Mouse (Mus musculus) T-cell, adult 66 days (primary cell): ENCODE measurements around the gene Gm10488. TPM values are rescaled to one million over a fixed set of nuclear protein-coding genes. Genes with fewer than 3 reads are reported as not detected.

Experiments used
- total RNA-seq, 2 experiments: library from RNA; stranded (reverse); gene quantifications; 3 replicates in 1 of 2; 4 replicates in 1 of 2; pipeline ENCODE4 v1.2.4; 2023

The Gm10488 gene
- total RNA-seq: not detected

DNA sequence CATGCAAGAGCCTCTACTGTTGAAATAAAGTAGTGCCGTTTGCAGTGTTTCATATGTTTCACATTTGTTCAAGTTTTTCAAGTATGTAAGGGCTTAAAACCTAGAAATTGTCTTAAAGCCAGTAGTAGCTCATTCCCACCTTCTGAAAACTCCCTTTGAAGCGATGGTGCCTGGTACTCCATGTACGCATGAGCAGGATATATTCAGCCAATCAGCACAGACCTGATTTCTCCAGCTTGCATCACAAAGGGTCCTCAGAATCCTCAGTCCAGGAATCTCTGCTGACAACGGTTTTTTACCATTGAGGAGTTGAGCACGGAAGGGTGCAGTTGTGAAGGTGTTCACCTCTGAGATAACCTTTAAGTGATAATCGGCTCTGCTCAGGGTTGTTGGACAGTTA, at the start of gene Gm10488:
Gm10488 (plus strand) TSS at position 301 of the 400 bp plus-strand sequence.

